Mouse (Mus musculus) left cerebral cortex, adult 2 months (tissue): ENCODE data around the gene Acad12. TPM values are rescaled to one million over a fixed set of nuclear protein-coding genes. Genes with fewer than 3 reads are reported as not detected.

Source experiments
- DNase-seq, 2 experiments: peaks; one replicate each; pipeline ENCODE4 v3.0.0; 2021 to 2022; ENCODE audit warnings: low spot score in 2 of 2, mixed read lengths in 1 of 2; ENCODE audit errors: extremely low spot score in 1 of 2
- H3K27ac ChIP-seq: fragments of 200-600 bp; 2 replicates; pipeline ENCODE4 v1.8.1; 2022
- H3K4me3 ChIP-seq: fragments of 200-600 bp; 2 replicates; pipeline ENCODE4 v1.8.1; 2022
- CTCF ChIP-seq: fragments of 200-600 bp; IDR thresholded peaks from 2 replicates; pipeline ENCODE4 v1.8.1; 2022; ENCODE audit warnings: antibody characterized with exemption, mild to moderate bottlenecking, moderate library complexity
- intact Hi-C: fragments of 180-260 bp; cut with DNase I; formaldehyde crosslinking; loops from one replicate; pipeline ENCODE4 v1.15.1; 2025
- total RNA-seq, 2 experiments: library from RNA; stranded (reverse); gene quantifications; 2 replicates each; pipeline ENCODE4 v1.2.3; 2021

The Acad12 gene
- total RNA-seq, 2 experiments from 2014 or later: 6.1 to 6.9 TPM

- intact Hi-C loops: loop anchor here (1.0 to 2.0 kb wide), 2 partner anchors 37 to 55 kb away; no protein-coding TSS in a partner anchor
- Histone ChIP-seq H3K27ac (no peak overlapping the region), H3K4me3 (no peak overlapping the region)
- peak; percentile 84 to 90 for DNase-seq
- peak; percentile 99 for TF ChIP-seq CTCF
Measured at GRCm38 (mm10) chr5:121601547-121602299, 17.0 kb downstream of the Acad12 start.

- no peak for DNase-seq
- no peak for TF ChIP-seq CTCF
- Histone ChIP-seq H3K27ac (no peak overlapping the region), H3K4me3 (no peak overlapping the region)
- intact Hi-C loops: no loop called here
Measured at GRCm38 (mm10) chr5:121598871-121599610, 19.7 kb downstream of the Acad12 start.

DNA sequence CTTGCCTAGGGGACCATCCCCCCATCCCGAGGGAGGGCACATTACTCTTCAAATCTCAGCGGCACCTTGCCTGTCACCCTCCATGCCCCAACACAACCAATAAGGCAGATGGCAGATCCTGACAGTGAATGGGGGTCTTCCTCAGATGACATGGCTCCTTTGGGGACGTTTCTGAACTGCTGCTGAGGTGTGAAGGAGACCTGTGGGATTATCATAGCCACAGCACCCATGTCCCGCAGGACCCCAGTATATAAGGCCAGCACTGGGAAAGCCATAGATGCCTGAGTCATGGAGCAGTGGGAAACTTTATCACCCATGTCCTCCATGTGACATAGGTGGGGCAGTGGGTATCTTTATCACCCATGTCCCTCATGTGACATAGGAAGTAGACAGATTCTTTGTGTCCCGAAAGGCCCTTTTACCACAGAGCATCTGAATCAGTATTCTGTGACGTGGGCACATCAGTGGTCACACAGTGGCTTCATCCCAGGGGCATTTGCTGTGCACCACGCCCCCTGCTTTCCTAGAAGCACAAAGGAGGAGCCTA, 20.7 kb downstream of the Acad12 start:
- intact Hi-C loops: no loop called here
- no peak overlapping the region for H3K27ac ChIP-seq
- no peak overlapping the region for H3K4me3 ChIP-seq
- TF ChIP-seq CTCF: no peak
- no peak for DNase-seq

DNA sequence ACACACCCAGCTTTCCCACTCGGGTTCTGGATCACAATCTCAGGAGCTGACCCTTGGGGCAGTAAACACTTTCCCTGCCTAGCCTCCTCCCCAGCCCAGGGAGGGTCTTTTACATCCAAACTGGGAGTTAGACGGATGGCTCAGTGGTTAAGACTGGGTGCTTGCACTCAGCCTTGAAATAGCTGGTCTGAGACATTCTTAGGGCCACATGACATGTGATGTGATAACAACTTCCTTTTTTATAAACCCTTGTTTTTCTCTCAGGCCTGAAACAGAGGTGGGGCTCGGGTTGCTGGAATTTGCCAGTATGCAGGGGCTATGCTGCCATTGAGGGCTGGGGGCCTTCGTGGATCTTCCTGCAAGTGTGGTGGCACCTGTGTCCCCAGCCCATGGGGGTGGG, 21.4 kb downstream of the Acad12 start:
- DNase-seq: no peak
- no peak for TF ChIP-seq CTCF
- intact Hi-C loops: no loop called here
- H3K4me3 ChIP-seq: no peak overlapping the region
- H3K27ac ChIP-seq: no peak overlapping the region

DNA sequence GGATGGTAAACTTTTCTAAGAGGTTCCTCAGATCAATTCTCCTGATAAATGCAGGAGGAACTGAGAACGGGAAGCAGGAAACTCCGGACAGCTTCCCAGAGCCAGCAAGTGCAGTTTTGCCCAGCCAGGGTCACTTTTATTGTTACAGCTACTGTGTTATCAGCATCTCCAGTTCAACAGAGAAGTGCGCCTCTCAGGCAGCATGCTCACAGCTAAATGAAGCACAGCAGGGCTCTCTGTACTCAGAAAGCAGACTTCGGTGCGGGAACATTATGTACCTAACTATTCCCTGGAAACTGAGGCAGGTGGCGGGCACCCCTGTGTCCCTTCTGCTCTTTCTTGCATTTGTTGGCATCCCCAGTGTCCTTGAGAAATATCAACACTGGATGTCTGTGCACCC, 22.5 kb downstream of the Acad12 start:
- no peak for DNase-seq
- intact Hi-C loops: no loop called here

GRCm38 (mm10) chr5:121595758-121596157, 23.0 kb downstream of the Acad12 start:
- Histone ChIP-seq H3K4me3 (no peak overlapping the region), H3K27ac (no peak overlapping the region)
- no peak for DNase-seq
- TF ChIP-seq CTCF: no peak
- intact Hi-C loops: no loop called here

More for the DNA sequence above, 22.5 kb downstream of the Acad12 start:
- Histone ChIP-seq H3K27ac (no peak overlapping the region), H3K4me3 (no peak overlapping the region)
- no peak for TF ChIP-seq CTCF

- Histone ChIP-seq H3K27ac (no peak overlapping the region; the same call in 1 of the 2 replicates), H3K4me3 (no peak overlapping the region)
- no peak for TF ChIP-seq CTCF
- intact Hi-C loops: no loop called here
- DNase-seq: no peak
Measured at GRCm38 (mm10) chr5:121594714-121595313, 23.9 kb downstream of the Acad12 start.

DNA sequence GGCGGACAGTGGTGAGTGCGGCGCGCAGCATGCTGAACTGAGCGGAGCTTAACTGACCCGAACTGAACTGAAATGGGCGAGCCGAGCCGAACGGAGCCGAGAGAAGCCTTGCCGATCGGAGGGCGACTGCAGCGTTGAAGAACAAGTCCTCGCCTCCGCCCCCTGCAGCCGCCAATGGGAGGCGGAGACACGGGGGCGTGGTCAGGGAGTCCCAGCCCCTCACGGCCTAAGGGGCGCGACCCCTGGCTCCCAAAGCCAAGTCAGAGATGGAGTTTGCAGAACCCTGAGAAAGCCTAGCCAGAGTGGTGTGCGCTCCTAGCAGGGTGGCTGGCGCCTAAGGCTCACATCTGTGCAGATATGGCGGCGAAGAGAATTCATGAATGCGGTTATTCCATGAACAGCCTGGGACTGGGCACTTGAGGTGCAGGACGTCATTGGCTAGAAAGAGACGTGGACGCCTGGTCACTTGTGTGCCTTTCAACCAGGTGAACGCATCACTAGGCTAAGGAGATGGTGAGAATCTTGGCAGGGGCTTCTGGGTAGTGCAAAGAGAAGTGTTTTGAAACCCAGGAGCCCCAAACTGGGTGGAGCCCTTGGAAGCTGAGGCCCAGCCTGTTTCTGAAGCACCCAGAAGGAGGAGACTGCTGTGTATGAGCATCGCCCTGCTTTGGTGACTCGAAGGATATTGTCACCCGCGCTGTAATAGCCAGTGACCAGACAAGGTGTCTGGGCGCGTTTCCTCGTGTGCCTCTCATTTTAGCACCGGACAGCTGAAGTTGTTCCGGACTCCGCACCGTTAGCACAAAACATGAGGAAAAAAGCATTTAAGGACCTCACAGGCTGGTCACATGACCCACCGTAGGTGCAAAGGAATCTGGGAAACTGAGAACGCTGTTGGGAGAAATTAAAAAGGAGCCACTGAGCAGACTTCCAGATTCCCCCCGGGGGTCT, 25.0 kb downstream of the Acad12 start, which contains the start of gene Aldh2:
Aldh2 (minus strand) TSS at position 374 of the 951 bp plus-strand sequence.
- peak; percentile 24 for TF ChIP-seq CTCF
- Histone ChIP-seq H3K27ac (peak within 1 kb of the TSS; percentile 85), H3K4me3 (peak within 1 kb of the TSS; percentile 67)
- peak; percentile 75 to 81 for DNase-seq
- intact Hi-C loops: no loop called here

DNA sequence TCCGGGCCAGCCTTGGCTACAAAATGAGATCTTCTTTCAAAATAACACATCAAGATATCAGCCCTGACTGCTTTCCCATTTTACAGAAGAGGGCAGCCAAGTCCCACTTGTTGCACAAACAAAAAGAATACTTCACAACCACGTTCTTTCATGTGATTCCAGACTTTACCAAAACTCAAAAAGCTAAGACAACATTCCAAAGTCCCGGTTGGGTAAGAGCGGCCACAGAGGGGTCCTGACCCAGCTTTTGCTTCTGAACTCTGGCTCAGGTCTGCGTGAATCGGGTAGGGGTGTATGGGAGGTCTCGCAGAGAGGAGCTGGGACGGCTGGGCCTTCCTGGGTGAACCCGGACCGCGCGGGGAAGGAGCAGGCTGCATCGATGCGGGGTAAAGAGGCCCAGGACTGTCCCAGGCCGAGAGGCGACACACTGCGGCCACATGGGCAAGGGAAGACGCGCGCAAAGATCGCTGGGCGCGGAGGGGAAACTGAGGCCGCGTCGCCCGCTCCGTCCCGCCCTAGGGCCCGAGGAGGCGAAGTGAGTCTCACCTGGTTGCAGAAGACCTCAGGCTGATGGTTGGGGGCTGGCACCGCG, 25.8 kb downstream of the Acad12 start:
- H3K4me3 ChIP-seq: peak overlapping the region; percentile 67
- no peak for DNase-seq
- no peak for TF ChIP-seq CTCF
- intact Hi-C loops: no loop called here
- peak overlapping the region; percentile 85 for H3K27ac ChIP-seq

DNA sequence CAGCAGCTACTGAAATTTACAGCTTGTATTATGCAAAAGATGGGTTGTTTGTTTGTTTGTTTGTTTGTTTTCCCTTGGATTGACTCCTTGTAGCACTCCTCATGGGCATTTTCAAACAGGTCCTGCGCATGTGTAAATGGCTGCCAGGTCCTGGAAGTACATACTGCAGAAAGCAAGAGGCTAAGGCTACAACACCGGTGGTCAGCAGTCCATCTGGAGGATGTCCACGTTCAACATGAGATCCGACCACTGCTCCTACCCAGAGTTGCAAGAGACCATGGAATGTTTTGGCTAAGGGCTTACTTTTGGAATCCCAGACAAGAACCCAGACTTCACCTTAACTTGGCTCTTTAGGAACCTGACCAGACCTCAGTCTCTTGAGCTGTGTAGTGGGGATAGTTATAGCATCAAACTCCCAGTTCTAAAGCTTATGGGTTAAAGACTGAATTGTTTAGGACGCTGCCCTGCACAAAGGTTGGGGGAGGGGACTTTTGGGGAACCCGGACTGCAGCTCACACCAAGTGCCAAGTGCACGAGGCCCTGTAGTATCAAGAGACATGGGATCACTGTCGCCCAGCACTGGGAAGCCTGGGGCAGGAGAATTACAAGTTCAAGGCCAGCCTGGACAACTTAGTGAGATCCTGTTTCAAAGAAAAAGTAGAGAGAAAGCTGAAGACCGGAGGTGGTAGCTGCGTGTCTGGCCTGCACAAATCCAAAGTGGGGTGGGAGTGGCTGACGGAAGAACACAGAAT, 26.5 kb downstream of the Acad12 start:
- no peak for DNase-seq
- intact Hi-C loops: no loop called here
- no peak for TF ChIP-seq CTCF
- peak overlapping the region; percentile 67 for H3K4me3 ChIP-seq
- H3K27ac ChIP-seq: no peak overlapping the region
